Mouse (Mus musculus) urinary bladder, postnatal 25 days (tissue): ENCODE data around the gene Gm15517.
"Not testable (repeated sequence)": the region's sequence is repeated elsewhere in the genome, so short reads cannot be mapped to it uniquely, and the experiment has no call there.

Experiments
- DNase-seq: peaks from one replicate; pipeline ENCODE4 v3.0.0; 2022; ENCODE audit warnings: low spot score

Gm15517 gene

DNA sequence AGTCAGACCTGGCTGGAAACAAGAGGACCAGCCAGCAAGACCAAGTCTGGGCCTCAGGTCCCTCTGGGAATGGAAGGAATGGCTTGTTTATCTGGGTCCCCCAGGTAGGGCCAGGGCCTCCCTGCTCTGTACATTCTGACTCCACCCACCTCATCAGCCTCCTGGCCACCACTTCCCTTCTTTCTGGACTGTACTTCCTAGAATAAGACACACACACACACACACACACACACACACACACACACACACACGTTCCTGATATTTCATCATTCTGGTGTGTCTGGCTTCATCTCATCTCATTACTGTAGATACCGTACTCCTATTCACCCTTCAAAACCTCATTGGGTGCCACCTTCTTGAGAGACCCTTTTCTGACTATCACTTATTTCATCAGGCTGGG, 8.2 kb downstream of the Gm15517 start:
- DNase-seq, result no peak

DNA sequence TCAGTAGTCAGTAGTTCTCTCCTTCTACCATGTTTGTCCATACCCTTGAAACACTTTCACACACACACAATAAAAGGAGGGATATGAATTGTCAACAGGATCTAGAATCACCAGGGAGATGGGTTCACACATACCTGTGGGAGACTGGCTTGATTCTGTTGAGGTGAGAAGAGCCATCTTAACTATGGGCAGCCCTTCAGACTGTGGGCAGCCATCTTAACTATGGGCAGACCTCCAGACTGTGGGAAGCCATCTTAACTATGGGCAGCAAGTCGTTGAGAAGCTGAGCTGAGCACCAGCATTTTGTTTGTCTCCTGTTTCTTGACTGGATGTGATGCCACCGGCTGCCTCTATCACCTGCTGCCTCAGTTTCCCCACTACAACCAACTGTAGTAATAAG, 10.1 kb downstream of the Gm15517 start:
- DNase-seq, result no peak

GRCm38 (mm10) chr7:44272546-44272945, 11.3 kb downstream of the Gm15517 start:
- DNase-seq, result no peak

- no peak for DNase-seq
These were observed 12.2 kb downstream of the Gm15517 start for GRCm38 (mm10) chr7:44273446-44273845.

DNA sequence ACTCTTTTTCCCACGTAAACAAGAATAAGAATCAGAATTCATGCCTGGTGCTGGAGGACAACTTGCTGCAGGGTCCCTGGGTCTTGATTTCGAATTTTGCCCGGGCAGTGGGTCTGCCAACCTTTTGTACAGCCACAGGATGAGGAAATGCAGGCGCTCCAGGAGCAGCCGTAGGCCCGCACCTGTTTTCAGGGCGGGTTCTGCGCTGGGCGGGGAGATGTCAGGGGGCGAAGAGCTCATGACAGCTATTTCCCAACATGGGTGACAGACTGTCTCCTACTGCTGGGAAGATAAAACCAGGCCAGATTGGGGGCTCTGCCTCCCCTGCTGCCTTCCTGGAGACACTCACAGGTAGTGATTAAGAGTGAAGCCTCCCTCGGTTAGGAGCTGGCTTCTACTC, 12.8 kb downstream of the Gm15517 start:
- DNase-seq, result no peak

DNA sequence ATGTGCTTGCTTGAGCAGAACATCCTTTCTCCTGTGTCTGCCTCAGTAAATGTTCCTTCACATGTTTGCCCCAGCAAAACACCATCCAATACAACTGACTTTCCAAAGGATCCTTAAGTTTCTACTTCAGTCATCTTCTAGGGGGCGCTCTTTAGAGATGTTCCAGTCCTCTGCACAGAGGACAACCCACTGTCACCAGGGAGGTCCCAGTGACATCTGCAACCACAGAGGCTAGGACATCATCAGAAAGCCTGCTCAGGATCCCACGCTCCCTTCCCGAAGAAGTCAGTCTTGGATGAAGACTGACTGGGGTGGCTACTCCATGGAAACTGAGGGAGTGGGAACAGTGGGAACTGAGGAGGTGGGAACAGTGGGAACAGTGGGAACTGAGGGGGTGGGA, 14.3 kb downstream of the Gm15517 start:
- no peak for DNase-seq

DNA sequence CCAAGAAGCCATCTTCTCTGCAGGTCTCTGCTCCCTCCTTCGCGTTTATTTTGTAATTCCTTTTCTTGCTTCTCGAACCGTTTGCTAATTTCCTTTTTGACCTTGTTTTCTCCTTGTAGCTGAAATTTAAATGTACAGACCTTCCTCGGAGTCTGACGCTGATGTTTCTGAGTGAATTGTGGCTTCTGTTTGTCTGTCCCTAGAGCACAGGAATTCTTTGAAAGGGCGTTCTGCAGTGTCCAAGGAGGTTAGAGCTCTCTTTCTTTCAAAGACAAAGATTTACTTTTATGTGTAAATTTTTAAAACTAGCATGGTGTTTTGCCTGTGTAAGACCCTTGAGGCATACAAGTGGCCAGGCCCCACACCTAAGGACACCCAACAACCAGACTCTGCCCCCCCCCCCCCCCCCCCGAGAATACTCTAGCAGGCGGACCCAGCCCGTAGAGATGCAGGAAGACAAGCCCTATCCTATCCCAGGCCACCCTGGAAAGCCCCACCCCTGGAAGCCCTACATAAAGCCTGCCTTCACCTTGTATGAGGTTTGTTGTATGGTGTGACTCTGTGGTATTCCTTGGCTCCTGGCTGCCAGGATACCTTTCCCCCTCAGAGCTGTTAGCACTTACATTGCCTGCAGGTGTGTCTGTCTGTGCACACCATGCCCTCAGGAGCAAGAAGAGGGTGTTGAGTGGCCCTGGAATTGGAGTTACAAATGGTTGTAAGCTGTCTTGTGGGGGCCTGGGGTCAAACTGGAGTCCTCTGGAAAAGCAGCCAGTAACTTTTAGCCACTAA, 15.4 kb downstream of the Gm15517 start:
- no peak for DNase-seq

- DNase-seq, result no peak
These were observed 16.0 kb downstream of the Gm15517 start for GRCm38 (mm10) chr7:44277250-44277622.

GRCm38 (mm10) chr7:44280959-44281358, 19.7 kb downstream of the Gm15517 start:
- DNase-seq, result no peak

GRCm38 (mm10) chr7:44281586-44281985, 20.3 kb downstream of the Gm15517 start:
- no peak for DNase-seq

GRCm38 (mm10) chr7:44287760-44288159, 26.5 kb downstream of the Gm15517 start:
- no peak for DNase-seq

GRCm38 (mm10) chr7:44290986-44291385, 29.7 kb downstream of the Gm15517 start:
- no peak for DNase-seq

GRCm38 (mm10) chr7:44291418-44291817, 30.2 kb downstream of the Gm15517 start:
- DNase-seq, result no peak

GRCm38 (mm10) chr7:44297501-44297900, 36.3 kb downstream of the Gm15517 start:
- not testable (repeated sequence) for DNase-seq

GRCm38 (mm10) chr7:44303346-44304340, 42.4 kb downstream of the Gm15517 start:
- no peak for DNase-seq

DNA sequence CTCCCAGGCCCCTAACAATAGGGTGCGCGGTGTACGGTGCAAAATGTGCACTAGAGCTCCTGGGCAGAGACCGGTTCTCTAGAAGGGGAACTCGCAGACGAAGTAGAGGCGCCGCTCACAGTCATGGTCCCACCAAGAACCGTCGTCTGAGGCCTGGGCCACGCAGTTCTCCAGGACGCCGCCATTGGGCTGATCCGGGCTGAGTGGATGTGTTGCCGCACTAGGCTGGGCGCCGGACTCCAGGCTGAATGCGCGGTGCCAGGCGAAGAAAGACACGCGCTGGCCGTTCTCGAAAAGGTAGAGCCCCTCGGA, 43.2 kb downstream of the Gm15517 start:
- DNase-seq, result no peak

DNA sequence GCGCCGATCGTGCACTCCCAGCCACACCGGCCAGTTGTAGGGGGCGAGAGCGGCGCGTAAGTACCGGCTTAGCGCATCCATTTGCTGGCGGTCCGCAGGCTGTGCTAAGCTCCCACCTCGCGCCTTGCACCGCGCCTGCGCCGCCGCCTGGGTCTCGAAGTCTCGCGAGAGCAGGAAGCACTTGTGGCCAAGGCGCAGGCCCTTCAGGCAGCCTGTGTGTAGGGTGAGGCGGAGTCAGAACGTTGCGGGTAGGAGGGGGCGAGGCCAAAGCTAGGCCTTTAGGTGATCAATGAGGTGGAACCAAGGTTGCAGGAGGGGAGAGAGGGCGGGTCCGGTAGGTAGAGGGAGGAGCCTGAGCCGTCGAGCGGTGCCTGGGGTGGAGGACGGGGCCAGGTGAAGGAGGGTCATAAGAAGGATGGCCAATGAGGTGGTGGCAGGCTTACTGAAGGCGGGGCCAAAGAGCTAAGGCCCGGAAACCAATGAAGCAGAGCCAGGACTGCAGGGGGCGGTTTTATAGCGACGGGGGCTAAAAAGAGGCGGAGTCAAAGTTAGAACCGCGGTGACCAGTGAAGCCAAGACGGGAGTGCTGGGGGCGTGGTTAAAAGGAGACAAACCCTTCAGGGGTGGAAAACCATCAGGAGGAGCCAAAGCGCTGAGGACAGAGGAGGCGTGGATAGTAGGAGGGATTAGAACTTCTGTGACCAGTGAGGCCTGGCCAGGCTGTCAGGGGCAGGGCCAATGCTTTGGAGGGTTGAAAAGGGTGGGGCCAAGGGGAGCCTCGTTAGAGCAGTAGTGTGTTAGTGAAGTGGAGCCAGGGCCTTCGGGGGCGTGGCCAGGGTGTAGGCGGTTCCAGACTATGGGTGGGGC, 43.8 kb downstream of the Gm15517 start:
- DNase-seq, result peak; percentile 93

DNA sequence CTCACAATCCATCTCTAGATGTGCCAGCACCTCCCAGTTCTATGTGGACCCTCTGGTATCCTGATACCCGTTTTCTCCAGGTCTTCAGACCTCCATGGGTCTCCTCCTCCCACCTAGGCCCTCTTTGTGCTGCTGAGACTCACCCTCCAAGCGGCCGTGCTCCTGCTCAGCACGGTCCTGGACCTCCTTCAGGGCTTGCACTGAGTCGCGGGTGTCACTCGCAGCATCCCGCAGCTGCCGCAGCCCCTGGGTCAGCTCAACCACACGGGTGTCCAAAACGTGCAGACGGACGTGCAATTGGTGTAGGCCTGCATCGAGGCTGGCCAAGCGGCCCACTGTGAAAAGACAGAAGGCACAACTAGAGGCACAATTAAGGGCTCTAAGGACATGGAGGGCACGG, 44.4 kb downstream of the Gm15517 start:
- no peak for DNase-seq

- DNase-seq, result peak; percentile 16
These were observed 45.4 kb downstream of the Gm15517 start, which contains the start of gene Clec11a for GRCm38 (mm10) chr7:44306516-44307240. Clec11a (minus strand) TSS chr7:44306902.

DNA sequence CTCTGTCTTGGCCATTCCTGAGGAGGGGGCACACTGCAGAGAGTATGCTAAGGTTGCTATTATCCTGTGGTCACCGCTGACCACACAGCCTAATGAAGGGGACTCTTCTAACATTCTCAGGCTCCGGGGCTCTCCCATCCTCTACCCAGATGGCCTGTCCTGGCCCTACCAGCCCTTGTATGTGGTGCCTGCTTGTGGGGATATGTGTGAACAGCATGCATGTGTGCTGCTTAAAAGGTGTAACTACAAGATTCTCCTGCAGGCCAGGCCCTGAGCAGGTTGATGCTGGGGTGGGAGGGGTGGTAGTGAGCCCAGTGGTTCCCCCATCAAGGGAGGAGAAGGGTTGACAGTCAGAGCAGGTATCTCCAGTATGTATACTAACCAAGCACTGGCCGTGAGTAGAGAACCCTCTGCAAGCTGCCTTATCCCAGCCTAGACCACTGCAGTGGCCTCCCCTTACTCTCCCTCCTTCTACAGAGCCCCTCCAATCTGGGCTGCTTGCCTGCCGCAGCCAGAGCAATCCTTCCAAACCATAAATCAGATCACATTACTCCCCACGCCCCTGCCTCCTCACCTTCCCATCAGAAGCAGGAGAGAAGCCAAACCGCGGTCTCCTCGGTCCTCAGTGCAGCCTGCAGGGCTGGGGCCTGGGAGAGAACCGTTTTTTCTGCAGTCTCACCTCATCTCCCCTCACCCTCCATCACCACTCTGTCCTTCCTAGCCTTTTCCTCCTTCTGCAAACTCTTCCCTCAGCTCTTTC, 46.2 kb downstream of the Gm15517 start:
- no peak for DNase-seq
